Mouse (Mus musculus): ENCODE data around the gene Ngrn. TPM values are rescaled to one million over a fixed set of nuclear protein-coding genes. Genes with fewer than 3 reads are reported as not detected.

Gene Ngrn
- 42.3 and 56.7 TPM in 2 replicates for polyA plus RNA-seq (2012; rRNA removed)

DNA sequence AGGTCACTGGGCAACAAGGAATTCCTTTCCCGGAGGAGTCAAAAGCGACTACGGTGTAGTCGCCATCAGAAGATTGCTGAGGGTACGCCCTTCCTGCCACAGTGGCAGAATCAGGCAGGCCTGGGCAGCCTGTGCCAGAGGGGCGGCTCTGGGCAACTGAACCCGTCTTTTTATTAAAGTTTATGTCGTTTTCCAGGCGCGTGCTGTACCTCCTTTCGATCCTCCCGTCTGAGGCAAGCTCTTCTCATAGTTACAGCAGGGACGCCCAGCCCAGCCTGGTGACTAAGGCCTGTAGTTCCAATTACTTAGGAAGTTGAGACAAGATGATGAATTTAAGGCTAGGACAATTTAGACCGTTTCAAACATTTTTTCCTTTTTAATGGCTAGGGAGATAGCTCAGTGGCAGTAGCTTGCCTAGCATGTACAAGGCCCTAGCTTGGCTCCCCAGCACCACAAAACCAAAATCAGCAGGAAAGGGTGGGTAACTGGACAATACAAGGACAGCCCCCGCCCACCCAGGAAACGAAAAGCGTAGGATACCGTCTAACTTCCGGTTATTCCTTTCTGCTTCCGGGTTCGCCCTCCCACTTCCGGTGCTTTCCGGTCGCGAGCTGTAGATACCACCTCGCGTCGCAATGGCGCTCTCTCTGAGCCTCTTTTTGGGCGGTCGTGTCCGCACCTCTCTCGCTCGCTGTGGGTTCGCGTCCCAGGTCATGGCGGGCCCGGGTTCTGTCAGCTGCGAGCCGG lies at the start of gene Ngrn:
Gene Ngrn (plus strand): TSS at position 591 of the 747 bp plus-strand sequence.

DNA sequence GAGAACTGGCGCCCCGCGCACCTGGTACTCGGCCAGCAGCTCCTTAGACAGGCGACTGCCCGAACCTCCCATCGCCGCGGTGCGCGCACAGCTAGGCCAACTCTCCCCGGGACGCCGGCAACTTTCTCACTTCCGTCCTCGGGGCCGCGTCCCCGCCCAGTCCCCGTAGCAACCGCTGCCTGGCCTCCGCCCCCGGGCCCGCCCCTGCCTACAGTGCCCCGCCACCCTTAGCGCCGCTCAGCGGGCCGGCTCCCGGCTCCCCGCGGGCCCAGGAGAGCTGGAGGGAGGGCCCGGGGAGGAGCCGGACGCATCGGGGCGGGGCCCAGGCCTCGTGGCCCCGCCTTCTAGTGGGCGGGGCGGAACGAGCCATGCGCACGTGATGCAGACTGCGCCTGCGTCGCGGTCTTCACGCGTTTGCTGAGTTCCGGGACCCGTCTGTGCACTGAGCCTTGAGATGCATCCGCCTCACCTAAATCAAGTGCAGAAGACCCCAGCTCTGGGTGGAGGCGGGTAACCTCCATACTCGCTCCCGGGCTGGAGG lies 28.5 kb upstream of the Ngrn start, which contains the start of the genes Cib1 and Gdpgp1:
Gene Cib1 (minus strand): TSS at position 325 of the 541 bp plus-strand sequence.
Gene Gdpgp1 (plus strand): TSS at position 377 of the 541 bp plus-strand sequence.

DNA sequence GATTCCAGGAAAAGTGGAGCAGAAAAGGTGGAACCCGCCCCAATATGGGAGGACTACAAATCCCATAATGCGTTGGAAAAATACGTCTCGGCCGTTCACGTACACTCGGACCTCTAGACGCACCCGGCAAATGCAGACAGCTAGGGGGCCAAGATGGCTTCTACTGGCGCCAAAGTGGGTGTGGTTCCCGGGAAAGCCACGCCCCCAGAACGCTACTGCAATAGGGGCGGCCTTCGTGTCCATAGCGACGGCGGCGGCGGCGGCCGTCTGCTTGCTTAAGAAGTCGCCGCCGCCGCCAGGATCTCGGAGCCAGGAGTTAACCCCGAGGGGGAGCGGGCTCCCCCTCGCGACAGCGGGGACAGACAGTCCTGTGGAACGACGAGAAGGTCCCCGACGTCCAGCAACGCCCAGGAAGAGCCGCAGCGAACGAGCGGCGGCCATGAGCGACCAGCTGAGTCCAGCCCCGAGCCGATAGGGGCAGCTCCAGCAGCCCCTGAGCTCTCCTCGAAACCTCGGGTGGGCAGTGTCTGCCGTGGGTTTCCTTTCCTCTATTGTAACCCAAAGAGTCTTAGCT lies 14.8 kb upstream of the Ngrn start, which contains the start of gene Ttll13:
Gene Ttll13 (plus strand): TSS at position 229 of the 574 bp plus-strand sequence.

DNA sequence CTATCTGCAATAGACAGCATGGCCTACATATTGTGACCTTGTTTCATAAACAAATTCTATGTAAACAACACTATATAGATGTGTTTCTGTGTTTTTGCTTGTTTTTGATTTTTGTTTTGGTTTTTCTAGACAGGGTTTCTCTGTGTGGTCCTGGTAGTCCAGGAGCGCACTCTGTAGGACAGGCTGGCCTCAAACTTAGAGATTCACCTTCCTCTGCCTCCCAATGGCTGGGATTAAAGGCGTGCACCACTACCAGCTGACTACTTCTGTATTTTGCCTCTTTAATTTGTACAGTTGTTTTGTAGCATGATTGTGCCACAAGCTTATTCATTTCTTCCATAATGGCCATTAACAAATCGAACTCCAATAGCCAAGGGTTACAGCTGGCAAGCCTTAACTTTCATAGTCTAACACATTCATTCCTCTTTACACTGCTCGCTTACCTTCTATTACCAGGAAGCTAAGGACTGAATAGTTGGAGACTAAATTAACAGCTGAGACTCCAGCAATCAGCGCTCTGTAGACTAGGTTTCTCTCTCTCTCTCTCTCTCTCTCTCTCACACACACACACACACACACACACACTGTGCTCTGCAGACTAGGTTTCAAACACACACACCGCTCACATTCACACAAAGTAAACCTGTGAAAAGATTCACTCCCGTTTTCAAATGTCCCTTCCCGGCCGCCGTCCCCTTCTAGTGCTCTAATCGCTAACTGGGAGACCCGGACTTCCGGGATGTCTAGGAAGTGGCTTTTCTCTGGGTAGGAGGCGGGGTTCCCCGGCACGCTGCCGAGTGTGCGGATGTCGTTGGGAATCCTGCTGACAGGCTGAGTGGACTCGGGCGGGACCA lies 8.1 kb downstream of the Ngrn start, which contains the start of gene Vps33b:
Gene Vps33b (plus strand): TSS at position 753 of the 854 bp plus-strand sequence.

DNA sequence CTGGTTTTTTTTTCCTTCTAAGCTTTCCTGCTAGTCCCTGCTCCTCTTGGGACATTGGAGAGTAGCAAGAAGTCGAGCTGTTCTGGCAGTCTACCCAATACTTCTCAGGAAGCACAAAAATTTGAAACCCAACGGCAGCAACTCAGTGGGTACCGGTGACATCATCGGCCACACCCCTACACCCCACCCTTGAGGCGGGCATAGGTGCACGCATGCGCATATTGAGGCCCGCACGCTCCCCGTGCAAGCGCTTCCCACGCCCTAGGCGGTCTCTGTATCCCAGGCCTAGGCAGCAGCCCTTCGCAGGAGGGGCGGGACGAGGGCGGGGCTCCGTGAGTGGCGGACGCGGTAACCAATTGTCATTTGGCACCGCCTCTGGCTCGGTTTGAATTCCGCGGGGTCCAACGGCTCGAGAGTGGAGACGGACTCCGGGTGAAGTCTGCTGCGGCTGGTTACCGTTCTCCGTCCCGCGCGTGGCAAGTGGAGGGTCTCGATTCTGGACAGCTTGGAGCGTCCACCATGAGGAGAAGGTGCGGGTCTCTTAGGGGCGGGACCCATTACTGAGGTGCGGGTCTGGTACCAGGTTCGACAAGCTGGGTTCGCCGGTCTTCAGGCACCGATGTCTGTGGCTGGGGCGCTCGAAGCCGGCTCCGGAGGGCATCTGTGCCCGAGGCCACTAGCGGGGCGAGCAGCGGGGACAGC lies 33.2 kb downstream of the Ngrn start, which contains the start of gene Prc1:
Gene Prc1 (plus strand): TSS at position 389 of the 702 bp plus-strand sequence.

Other genes with a start within 250 kb of the Ngrn start
- 31.7 and 32.5 TPM in 2 replicates for gene Zfp710, start 236.4 kb upstream of the Ngrn start, polyA plus RNA-seq (2012; rRNA removed)
- gene Idh2, start 145.8 kb upstream of the Ngrn start, polyA plus RNA-seq (2012; rRNA removed) = 348 and 397 TPM in 2 replicates
- gene Sema4b, start 74.4 kb upstream of the Ngrn start, polyA plus RNA-seq (2012; rRNA removed) = 10.3 and 10.7 TPM in 2 replicates
- 34.3 and 52.2 TPM in 2 replicates for gene Cib1, start 28.4 kb upstream of the Ngrn start, polyA plus RNA-seq (2012; rRNA removed)
- gene Gdpgp1, start 28.4 kb upstream of the Ngrn start, polyA plus RNA-seq (2012; rRNA removed) = 2.2 and 2.3 TPM in 2 replicates
- 0.71 and 1.0 TPM in 2 replicates for gene Ttll13, start 14.8 kb upstream of the Ngrn start, polyA plus RNA-seq (2012; rRNA removed)
- gene Vps33b, start 8.4 kb downstream of the Ngrn start, polyA plus RNA-seq (2012; rRNA removed) = 22.0 and 22.8 TPM in 2 replicates
- 123 and 135 TPM in 2 replicates for gene Prc1, start 33.2 kb downstream of the Ngrn start, polyA plus RNA-seq (2012; rRNA removed)
- 27.3 and 27.7 TPM in 2 replicates for gene Rccd1, start 63.2 kb downstream of the Ngrn start, polyA plus RNA-seq (2012; rRNA removed)
- 52.4 and 52.8 TPM in 2 replicates for gene Unc45a, start 79.8 kb downstream of the Ngrn start, polyA plus RNA-seq (2012; rRNA removed)
- 26.0 and 52.1 TPM in 2 replicates for gene Hddc3, start 81.9 kb downstream of the Ngrn start, polyA plus RNA-seq (2012; rRNA removed)
- 41.0 and 53.4 TPM in 2 replicates for gene Man2a2, start 110.2 kb downstream of the Ngrn start, polyA plus RNA-seq (2012; rRNA removed)
- 12.0 and 12.5 TPM in 2 replicates for gene Fes, start 126.7 kb downstream of the Ngrn start, polyA plus RNA-seq (2012; rRNA removed)
- gene Furin, start 144.2 kb downstream of the Ngrn start, polyA plus RNA-seq (2012; rRNA removed) = 17.0 and 20.9 TPM in 2 replicates

Measured in central nervous system, embryonic 11.5 days (tissue).